Mouse (Mus musculus): ENCODE measurements at regions not wholly inside any gene's neighbourhood (a gene's known extent, or its start where the extent isn't known, plus 50 kb on each side); places are given as distances from the start of the nearest gene placed in this dataset.

GRCm38 (mm10) chr10:97159396-97159760, 320.0 kb upstream of the Dcn start:
- TF ChIP-seq CTCF (conservative IDR thresholded peaks at IDR 0.05; ENCODE audit: insufficient read depth, insufficient read length, low read depth, low read length) (no peak), POLR2A (IDR thresholded peaks at IDR 0.05; ENCODE audit: low read depth, low read length) (no peak)

Measured in kidney, adult 2 months (tissue).